Mouse (Mus musculus): Measurements from ENCODE around the gene Hoxa11.

DNA sequence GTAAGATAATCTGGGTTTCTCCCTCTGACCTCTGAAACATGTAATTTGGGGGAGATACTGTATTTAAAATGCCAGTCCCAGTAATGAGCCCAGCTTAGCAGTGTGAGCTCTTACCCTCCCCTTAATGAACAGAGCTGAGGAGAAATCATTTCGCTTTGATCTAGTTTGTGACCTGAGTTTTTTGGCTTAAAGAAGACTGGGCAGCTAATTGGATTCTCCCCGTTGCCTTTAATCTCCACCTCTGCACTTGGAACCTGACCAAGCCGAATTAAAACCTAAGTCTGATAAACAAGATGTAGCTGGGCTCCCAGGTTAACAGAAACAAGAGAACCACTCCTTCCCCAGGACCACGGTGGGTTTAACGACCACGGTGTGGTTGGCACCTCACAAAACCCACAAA is 30.8 kb upstream of the Hoxa11 start:
- TF ChIP-seq POLR2A (IDR thresholded peaks at IDR 0.05; ENCODE audit: insufficient read length, low read depth) (no peak), MYOD1 (IDR thresholded peaks at IDR 0.05; ENCODE audit: control insufficient read depth in 1 of 3, insufficient read length in 2 of 3, low read depth in 2 of 3) (no peak)

Measured in myocyte (in vitro differentiated cells).